Mouse (Mus musculus) limb, embryonic 10.5 days (tissue): ENCODE results near the gene Dolpp1. TPM values are rescaled to one million over a fixed set of nuclear protein-coding genes. Genes with fewer than 3 reads are reported as not detected.

Experiments used
- DNase-seq: peaks from one replicate; pipeline ENCODE4 v3.0.0-alpha.2; 2017; ENCODE audit warnings: low spot score
- H3K27ac ChIP-seq: fragments of 300-500 bp; sonication (generic); 2 replicates; pipeline ENCODE4 v1.5.1; 2016; ENCODE audit warnings: mild to moderate bottlenecking
- H3K27me3 ChIP-seq: fragments of 300-500 bp; sonication (generic); 2 replicates; pipeline ENCODE4 v1.6.1; 2016; ENCODE audit warnings: low read depth, mild to moderate bottlenecking; ENCODE audit not compliant: poor library complexity, severe bottlenecking
- H3K36me3 ChIP-seq: fragments of 300-500 bp; sonication (generic); 2 replicates; pipeline ENCODE4 v1.6.1; 2016; ENCODE audit warnings: mild to moderate bottlenecking, moderate library complexity
- H3K4me1 ChIP-seq: fragments of 300-500 bp; sonication (generic); 2 replicates; pipeline ENCODE4 v1.6.1; 2016
- H3K4me3 ChIP-seq: fragments of 300-500 bp; sonication (generic); 2 replicates; pipeline ENCODE4 v1.5.1; 2016; ENCODE audit warnings: mild to moderate bottlenecking, moderate library complexity
- H3K9me3 ChIP-seq: fragments of 300-500 bp; sonication (generic); replicated peaks from 2 replicates; pipeline ENCODE4 v1.6.1; 2016; ENCODE audit warnings: mild to moderate bottlenecking
- WGBS: fragments of 180-500 bp; shearing (Covaris S2); methylation state at CpG from one replicate; pipeline ENCODE4 v1.1.7; 2016; 5-methylcytosine and 5-hydroxymethylcytosine counted together
- microRNA-seq: library from miRNA; unstranded; fragments of <30 nt; microRNA quantifications from one replicate; pipeline ENCODE4, GENCODE M21; 2017
- polyA plus RNA-seq: library from polyadenylated mRNA; unstranded; fragments of >200 nt; fragmentation: Nextera tagmentation; extraction: Ambion mirVana; gene quantifications from 2 replicates; pipeline ENCODE4 v1.2.1, GENCODE M21; 2016

Dolpp1 gene
- polyA plus RNA-seq, 1 experiment from 2014 or later: 45.4 TPM

DNA sequence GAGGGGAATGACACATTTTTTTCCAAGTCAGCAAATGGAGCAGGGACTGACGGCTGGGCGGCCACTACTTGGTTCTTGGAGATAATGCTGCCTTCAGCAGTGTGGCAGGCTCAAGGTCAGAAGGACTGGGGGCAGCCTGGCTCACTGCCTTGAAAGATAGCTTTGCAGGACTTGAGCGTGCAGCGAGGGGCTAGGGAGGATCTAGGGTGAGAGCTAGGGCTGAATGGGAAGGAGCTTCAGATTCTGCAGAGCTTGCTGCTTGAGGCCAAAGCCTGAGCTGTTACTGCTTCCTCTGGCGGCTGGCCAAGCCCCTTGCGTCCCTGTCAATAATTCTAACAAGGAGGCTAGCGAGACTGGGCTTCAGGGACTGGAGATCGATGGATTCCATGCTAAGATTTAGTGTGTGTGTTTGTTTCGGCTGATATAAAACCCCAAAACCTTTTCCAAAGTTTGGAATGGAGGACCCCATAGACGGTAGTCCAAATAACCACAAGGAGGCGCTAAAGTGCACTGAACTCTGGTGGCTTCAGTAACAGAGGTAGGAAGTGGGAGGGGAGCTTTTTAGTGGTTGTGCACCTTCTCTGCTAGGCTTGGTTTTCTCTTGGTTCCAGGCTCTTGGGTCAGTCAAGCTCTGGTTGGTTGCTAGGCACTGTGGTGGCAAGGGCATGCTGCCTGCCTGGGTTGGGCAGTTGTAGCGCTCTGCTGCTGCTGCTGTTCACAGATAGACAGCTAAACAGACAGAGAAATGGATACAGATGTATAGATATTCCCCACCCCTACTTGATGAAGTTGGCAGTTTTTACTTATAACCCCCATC is 48.9 kb downstream of the Dolpp1 start:
- Histone ChIP-seq H3K27me3 (no peaks in the 10 kb centered on the region), H3K27ac (peak overlapping the region; percentile 98), H3K9me3 (no peaks in the 10 kb centered on the region), H3K4me1 (peaks cover 63% of the 10 kb centered on the region), H3K4me3 (peak overlapping the region; percentile 36), H3K36me3 (peaks cover 79% of the 10 kb centered on the region)
- 21% methylated on average over 12 of the region's 12 CpGs for WGBS
- peak; percentile 75 for DNase-seq

DNA sequence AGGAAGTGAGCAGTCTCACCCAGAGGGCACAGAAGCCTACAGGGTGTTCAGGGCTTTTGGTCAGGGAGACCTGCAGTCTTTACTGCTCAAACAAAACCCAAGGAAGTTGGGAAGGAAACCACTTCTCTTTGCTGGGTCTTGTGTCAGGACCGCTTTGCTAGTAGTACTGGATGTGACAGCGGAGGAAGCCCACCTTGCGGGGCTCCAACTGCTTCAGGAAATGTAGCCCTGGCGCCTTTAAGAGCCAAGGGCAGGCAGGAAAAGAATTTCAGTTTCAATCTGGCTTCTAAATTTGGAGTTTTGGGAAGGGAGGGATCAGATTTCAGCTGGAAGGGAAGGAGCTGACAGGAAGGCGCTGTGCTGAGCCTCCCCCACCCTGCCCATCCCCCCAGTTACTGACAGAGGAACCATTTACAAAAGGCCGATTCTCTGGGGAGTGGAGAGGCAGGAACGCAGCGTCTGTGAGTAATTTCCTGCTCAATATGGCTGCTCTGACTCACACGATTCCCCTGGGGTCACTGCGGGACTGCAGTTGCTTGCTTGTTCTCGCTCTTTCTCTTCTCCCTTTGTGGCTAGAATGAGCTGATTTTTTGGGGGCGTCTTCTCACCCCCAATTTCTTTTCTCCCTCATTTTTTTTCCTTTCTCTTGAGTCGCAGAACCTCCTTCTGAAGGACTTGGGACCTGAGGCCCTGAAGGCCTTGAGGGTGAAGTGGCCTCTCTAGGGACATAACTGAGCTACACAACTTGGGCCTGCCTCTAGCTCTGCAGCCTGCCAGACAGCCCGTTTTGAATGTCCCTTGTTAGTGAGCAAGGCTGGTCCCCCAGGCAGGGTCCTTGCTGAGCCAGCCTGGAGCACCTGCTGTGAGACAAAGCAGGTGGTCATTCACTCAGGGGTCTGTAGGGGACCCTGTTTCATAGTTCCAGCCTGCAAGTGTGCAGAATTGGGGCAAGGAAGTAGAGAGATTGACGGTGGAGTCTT is 49.8 kb downstream of the Dolpp1 start:
- no peaks in the 10 kb centered on the region for H3K27me3 ChIP-seq
- peak; percentile 91 for DNase-seq
- no peaks in the 10 kb centered on the region for H3K9me3 ChIP-seq
- peak overlapping the region; percentile 98 for H3K27ac ChIP-seq
- WGBS: 6% methylated on average over 15 of the region's 15 CpGs
- H3K4me1 ChIP-seq: peaks cover 71% of the 10 kb centered on the region
- H3K36me3 ChIP-seq: peaks cover 79% of the 10 kb centered on the region
- H3K4me3 ChIP-seq: peak overlapping the region; percentile 36

DNA sequence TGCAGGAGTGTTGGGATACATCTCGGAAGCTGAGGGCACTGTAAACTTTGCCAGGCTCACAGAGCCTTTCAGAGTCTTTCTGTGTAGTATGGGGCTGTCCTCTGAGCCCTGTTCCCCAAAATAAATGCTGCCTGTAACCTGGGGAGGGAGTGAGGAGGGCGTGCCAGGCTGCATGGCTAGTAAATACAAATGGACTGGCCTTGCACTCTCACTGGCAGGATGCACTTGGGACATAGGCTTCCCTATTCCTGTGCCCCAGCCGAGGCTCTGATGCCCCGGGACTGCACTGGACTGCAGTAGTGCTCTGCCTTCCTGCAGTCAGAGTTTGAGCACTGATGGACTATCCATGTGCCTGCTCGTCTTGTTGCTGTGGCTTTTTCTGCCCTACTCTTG is 50.4 kb downstream of the Dolpp1 start:
- H3K27me3 ChIP-seq: no peaks in the 10 kb centered on the region
- H3K36me3 ChIP-seq: peaks cover 79% of the 10 kb centered on the region
- H3K4me3 ChIP-seq: peak overlapping the region; percentile 36
- H3K27ac ChIP-seq: peak overlapping the region; percentile 98
- peaks cover 78% of the 10 kb centered on the region for H3K4me1 ChIP-seq
- H3K9me3 ChIP-seq: no peaks in the 10 kb centered on the region
- 73% methylated on average over 5 of the region's 5 CpGs for WGBS
- DNase-seq: no peak

DNA sequence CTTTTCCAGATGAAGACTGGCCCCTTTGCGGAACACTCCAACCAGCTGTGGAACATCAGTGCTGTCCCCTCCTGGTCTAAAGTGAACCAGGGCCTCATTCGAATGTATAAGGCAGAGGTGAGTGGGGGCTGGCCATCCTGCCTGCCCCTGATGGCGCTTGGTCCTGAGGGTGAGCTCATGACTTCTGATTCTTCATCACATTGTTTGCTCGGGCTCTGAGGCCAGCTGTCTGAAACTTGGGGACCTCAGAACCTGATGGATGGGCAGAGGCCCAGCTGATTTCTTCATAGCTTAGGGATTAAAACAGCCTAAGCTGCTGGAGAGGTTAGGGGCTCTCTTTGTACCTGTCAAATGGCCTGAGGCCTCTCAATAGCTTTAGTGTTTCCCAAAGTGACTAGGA is 51.2 kb downstream of the Dolpp1 start:
- Histone ChIP-seq H3K4me3 (no peak overlapping the region), H3K27me3 (no peaks in the 10 kb centered on the region), H3K4me1 (peaks cover 80% of the 10 kb centered on the region), H3K27ac (peak overlapping the region; percentile 98), H3K36me3 (peaks cover 79% of the 10 kb centered on the region), H3K9me3 (no peaks in the 10 kb centered on the region)
- WGBS: 81% methylated on average over 4 of the region's 4 CpGs
- no peak for DNase-seq

DNA sequence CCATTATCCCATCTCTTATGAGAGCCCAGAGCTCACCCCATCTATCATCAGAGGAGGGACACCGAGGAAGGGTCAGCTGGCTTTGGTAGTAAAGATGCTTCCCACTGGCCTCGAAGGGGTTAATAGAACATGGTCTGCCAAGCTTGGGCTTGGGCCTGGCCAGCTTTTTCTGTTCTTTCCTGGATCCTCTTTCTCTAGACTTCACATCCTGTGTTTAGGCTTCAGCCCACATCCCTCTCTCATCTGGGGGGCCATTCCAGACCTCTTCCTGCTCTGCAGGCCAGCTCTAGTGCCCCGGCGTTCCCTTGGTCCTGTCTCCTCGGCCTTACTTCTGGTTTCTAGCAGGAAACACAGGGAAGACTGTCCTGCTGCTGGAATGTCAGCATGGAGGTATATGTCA is 52.0 kb downstream of the Dolpp1 start:
- Histone ChIP-seq H3K36me3 (peaks cover 79% of the 10 kb centered on the region), H3K4me1 (peaks cover 83% of the 10 kb centered on the region), H3K4me3 (peak overlapping the region; percentile 10; the same call in 1 of the 2 replicates), H3K27me3 (no peaks in the 10 kb centered on the region), H3K27ac (peak overlapping the region; percentile 98), H3K9me3 (no peaks in the 10 kb centered on the region)
- WGBS: 83% methylated on average over 5 of the region's 5 CpGs
- DNase-seq: no peak

DNA sequence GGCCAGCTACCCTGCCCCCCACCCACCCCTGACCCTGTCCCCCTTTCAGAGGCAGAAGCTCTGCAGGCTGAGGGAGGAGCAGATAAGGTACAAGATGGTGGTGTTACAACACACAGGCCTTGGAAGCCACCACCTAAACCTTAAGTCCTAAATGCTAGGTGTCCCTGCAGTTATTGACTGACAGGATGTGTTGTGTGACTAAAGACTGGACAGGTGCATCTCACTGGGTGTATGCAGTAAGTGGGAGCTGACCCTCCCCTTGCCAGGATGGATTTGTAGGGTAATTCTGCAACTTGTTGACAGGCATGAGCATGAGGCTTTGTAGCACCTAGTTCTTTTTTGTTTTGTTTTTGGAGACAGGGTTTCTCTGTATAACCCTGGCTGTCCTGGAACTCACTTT is 52.4 kb downstream of the Dolpp1 start:
- no peaks in the 10 kb centered on the region for H3K27me3 ChIP-seq
- H3K9me3 ChIP-seq: no peaks in the 10 kb centered on the region
- DNase-seq: no peak
- peaks cover 79% of the 10 kb centered on the region for H3K36me3 ChIP-seq
- no peak overlapping the region for H3K4me3 ChIP-seq
- peaks cover 83% of the 10 kb centered on the region for H3K4me1 ChIP-seq
- peak overlapping the region; percentile 98 for H3K27ac ChIP-seq

DNA sequence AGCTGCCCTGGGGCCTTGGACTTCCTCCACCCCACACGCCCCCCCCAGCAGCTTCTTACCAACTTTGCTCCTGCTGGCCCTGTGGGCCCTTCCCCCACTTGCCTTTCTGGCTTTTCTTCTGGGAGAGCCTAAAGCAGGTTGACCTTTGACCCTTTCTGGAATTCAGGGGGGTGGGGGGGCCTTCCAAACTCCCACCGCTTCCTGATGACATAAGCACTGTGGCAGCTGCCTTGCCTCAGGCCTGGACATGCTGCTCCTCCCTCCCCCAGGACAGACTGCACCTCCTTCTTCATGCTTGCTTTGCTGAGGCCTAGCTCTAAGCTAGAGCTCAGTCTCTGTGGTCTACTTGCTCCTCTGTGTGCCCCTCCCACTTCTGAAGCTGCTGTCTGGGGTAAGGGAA is 53.3 kb downstream of the Dolpp1 start:
- H3K9me3 ChIP-seq: peaks cover 6% of the 10 kb centered on the region
- peaks cover 75% of the 10 kb centered on the region for H3K4me1 ChIP-seq
- peak overlapping the region; percentile 98 for H3K27ac ChIP-seq
- 22% methylated on average over 2 of the region's 2 CpGs for WGBS
- H3K4me3 ChIP-seq: peak overlapping the region; percentile 22; the same call in 1 of the 2 replicates
- peaks cover 79% of the 10 kb centered on the region for H3K36me3 ChIP-seq
- H3K27me3 ChIP-seq: no peaks in the 10 kb centered on the region
- peak; percentile 68 for DNase-seq

DNA sequence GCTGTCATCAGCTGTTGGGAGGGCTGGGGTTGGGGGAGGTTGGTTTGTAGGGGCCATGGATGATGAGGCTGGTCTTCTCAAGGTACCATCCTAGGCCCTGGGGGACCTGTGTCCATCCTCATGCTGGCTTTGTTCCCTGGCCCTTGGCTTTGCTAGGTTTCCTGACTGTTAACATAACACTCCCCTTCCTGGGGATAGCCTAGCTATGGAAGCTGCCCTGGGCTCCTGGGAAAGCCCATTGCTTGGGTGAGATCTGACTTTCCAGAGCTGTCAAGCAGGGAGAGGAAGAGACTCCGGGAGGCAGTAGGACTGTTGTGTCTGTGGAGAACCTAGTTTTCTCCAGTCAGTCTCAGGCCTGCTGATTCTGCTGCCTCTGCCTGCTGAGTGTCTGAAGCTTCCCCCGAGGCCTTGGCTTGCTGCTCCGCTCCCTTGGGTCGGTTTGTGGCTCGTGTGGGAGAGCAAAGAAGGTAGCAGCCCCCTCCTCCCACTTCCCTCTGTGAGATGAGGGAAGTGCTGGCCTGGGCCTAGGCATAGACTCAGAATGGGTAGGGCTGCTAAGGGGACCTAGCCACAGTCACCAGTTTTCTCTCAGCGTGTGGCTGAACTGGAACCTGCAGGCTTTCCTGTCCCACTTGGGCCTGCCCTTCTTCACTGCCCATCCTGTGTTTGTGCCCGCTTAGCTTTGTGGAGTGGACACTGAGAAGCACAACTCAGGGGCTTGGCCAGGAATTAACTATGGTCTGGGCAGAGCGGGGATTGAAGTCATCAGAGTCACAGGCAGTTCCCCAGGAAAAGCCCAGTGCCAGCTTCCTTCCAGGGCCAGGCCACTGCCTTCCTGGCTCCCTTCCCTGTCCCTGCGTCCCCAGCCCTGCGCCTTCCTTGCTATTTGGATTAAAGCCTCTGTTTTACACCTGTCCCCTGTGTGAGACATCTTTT is 55.1 kb downstream of the Dolpp1 start:
- Histone ChIP-seq H3K36me3 (peaks cover 79% of the 10 kb centered on the region), H3K4me1 (peaks cover 57% of the 10 kb centered on the region), H3K27me3 (no peaks in the 10 kb centered on the region), H3K4me3 (no peak overlapping the region), H3K27ac (peak overlapping the region; percentile 98), H3K9me3 (peaks cover 8% of the 10 kb centered on the region)
- DNase-seq: no peak
- 88% methylated on average over 10 of the region's 10 CpGs for WGBS

DNA sequence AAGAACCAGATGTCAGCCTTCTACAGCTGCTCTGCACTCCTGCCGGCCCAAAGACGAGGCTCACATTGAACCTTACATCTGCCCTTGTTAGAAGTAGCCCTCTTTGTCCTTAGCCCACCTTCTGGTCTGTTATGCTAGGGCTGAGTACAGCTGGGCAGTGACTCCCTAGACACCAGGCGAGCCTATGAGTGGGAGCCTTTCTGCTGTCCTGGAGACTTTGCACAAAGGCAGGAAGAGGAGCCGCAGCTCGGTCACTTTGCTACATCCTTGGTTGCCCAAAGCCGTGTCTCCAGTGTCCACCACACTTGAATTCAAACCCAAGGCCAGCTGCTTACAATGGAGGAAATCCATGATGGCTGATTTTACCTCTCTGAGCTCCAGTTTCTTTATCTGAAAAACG is 56.3 kb downstream of the Dolpp1 start:
- no peak for DNase-seq
- H3K27ac ChIP-seq: no peak overlapping the region
- no peak overlapping the region for H3K4me3 ChIP-seq
- peaks cover 80% of the 10 kb centered on the region for H3K36me3 ChIP-seq
- WGBS: 86% methylated on average over 7 of the region's 7 CpGs
- H3K4me1 ChIP-seq: peaks cover 48% of the 10 kb centered on the region
- H3K9me3 ChIP-seq: peaks cover 8% of the 10 kb centered on the region
- H3K27me3 ChIP-seq: no peaks in the 10 kb centered on the region

Small RNA genes lying within 50 kb of the gene (microRNA-seq; reads per million reads assigned to microRNA genes)
- gene Gm47292: not detected

Other genes with a start within 250 kb of the Dolpp1 start
- gene Endog, start 220.8 kb upstream of the Dolpp1 start, polyA plus RNA-seq: 15.2 and 19.5 TPM in 2 replicates
- 104 and 107 TPM in 2 replicates for gene Spout1, start 213.8 kb upstream of the Dolpp1 start, polyA plus RNA-seq
- 7.5 and 8.4 TPM in 2 replicates for gene Kyat1, start 186.4 kb upstream of the Dolpp1 start, polyA plus RNA-seq
- gene Lrrc8a, start 154.5 kb upstream of the Dolpp1 start, polyA plus RNA-seq: 44.4 and 46.0 TPM in 2 replicates
- 0.04 and 0.08 TPM in 2 replicates for gene Gm28035, start 151.7 kb upstream of the Dolpp1 start, polyA plus RNA-seq
- gene Phyhd1, start 126.1 kb upstream of the Dolpp1 start, polyA plus RNA-seq: 1.4 and 3.3 TPM in 2 replicates
- not detected in 2 replicates for gene Gm28038, start 111.2 kb upstream of the Dolpp1 start, polyA plus RNA-seq
- gene Dolk, start 105.9 kb upstream of the Dolpp1 start, polyA plus RNA-seq: 26.8 and 27.5 TPM in 2 replicates
- 74.4 and 77.1 TPM in 2 replicates for gene Nup188, start 105.9 kb upstream of the Dolpp1 start, polyA plus RNA-seq
- 76.5 and 90.3 TPM in 2 replicates for gene Sh3glb2, start 32.9 kb upstream of the Dolpp1 start, polyA plus RNA-seq
- 30.8 and 33.3 TPM in 2 replicates for gene Miga2, start 28.0 kb upstream of the Dolpp1 start, polyA plus RNA-seq
- 21.9 and 22.9 TPM in 2 replicates for gene Crat, start 23.6 kb downstream of the Dolpp1 start, polyA plus RNA-seq
- gene Ptpa, start 23.8 kb downstream of the Dolpp1 start, polyA plus RNA-seq: 172 and 177 TPM in 2 replicates
- gene Ier5l, start 82.0 kb downstream of the Dolpp1 start, polyA plus RNA-seq: 2.2 and 2.9 TPM in 2 replicates
- 0.55 and 0.95 TPM in 2 replicates for gene Cstad, start 202.8 kb downstream of the Dolpp1 start, polyA plus RNA-seq